Mouse (Mus musculus) midbrain, embryonic 11.5 days (tissue): ENCODE data around the gene Frmd4a. TPM values are rescaled to one million over a fixed set of nuclear protein-coding genes. Genes with fewer than 3 reads are reported as not detected.

ENCODE experiments used
- ATAC-seq: fragments of 200-750 bp; cut with Nextera tagmentation; 2 replicates; pipeline ENCODE4 v1.8.0; 2017; ENCODE audit warnings: moderate TSS enrichment, moderate library complexity; ENCODE audit not compliant: low FRiP score
- DNase-seq: peaks from one replicate; pipeline ENCODE4 v3.0.0; 2015; ENCODE audit warnings: low spot score; ENCODE audit errors: missing footprints
- H3K27ac ChIP-seq: fragments of 300-500 bp; sonication (generic); 2 replicates; pipeline ENCODE4 v1.5.1; 2014; ENCODE audit warnings: low read depth, low read length
- H3K27me3 ChIP-seq: fragments of 300-500 bp; sonication (generic); 2 replicates; pipeline ENCODE4 v1.6.1; 2014; ENCODE audit warnings: mild to moderate bottlenecking, low read length, moderate library complexity, mixed read lengths; ENCODE audit not compliant: control insufficient read depth, insufficient read depth
- H3K36me3 ChIP-seq: fragments of 300-500 bp; sonication (generic); 2 replicates; pipeline ENCODE4 v1.6.1; 2014; ENCODE audit warnings: mild to moderate bottlenecking, low read length, moderate library complexity, mixed read lengths; ENCODE audit not compliant: control insufficient read depth, insufficient read depth
- H3K4me1 ChIP-seq: fragments of 300-500 bp; sonication (generic); 2 replicates; pipeline ENCODE4 v1.6.1; 2014; ENCODE audit warnings: low read length; ENCODE audit not compliant: control insufficient read depth, insufficient read depth
- H3K4me2 ChIP-seq: fragments of 300-500 bp; sonication (generic); 2 replicates; pipeline ENCODE4 v1.6.1; 2014; ENCODE audit warnings: mild to moderate bottlenecking, moderate library complexity
- H3K4me3 ChIP-seq: fragments of 300-500 bp; sonication (generic); 2 replicates; pipeline ENCODE4 v1.5.1; 2014; ENCODE audit warnings: low read depth, low read length
- H3K9ac ChIP-seq: fragments of 300-500 bp; sonication (generic); 2 replicates; pipeline ENCODE4 v1.6.1; 2014; ENCODE audit warnings: low read length
- H3K9me3 ChIP-seq: fragments of 300-500 bp; sonication (generic); 2 replicates; pipeline ENCODE4 v1.6.1; 2016; ENCODE audit warnings: low read length; ENCODE audit not compliant: control insufficient read depth
- WGBS: fragments of 180-500 bp; shearing (Covaris S2); extraction: QIAGEN DNeasy Blood & Tissue Kit; methylation state at CpG from one replicate; pipeline ENCODE4 v1.1.7; 2014; 5-methylcytosine and 5-hydroxymethylcytosine counted together
- polyA plus RNA-seq: library from polyadenylated mRNA; unstranded; fragments of >200 nt; fragmentation: Nextera tagmentation; extraction: Ambion mirVana; gene quantifications from 2 replicates; pipeline ENCODE4 v1.2.1, GENCODE M21; 2014

The Frmd4a gene
- polyA plus RNA-seq, 1 experiment from 2014 or later = 35.2 TPM

- 42% methylated on average over 5 of the region's 5 CpGs for WGBS
- DNase-seq = peak; percentile 90
- Histone ChIP-seq H3K4me3 (no peak overlapping the region), H3K4me1 (peaks cover 19% of the 10 kb centered on the region), H3K27ac (0 out of 2 replicates have a peak overlapping the region, but pooled peaks have one; percentile 0), H3K36me3 (no peaks in the 10 kb centered on the region), H3K9me3 (no peaks in the 10 kb centered on the region), H3K4me2 (peak overlapping the region; percentile 60), H3K9ac (no peak overlapping the region), H3K27me3 (no peaks in the 10 kb centered on the region; the same call in 1 of the 2 replicates)
- 0 out of 2 replicates have a peak, but pooled peaks have one; percentile 29 for ATAC-seq
Measured at GRCm38 (mm10) chr2:4154036-4154653, 136.6 kb downstream of the Frmd4a start.

GRCm38 (mm10) chr2:4154654-4155047 is 137.1 kb downstream of the Frmd4a start:
- Histone ChIP-seq H3K4me1 (peaks cover 19% of the 10 kb centered on the region), H3K27me3 (no peaks in the 10 kb centered on the region; the same call in 1 of the 2 replicates), H3K4me2 (peak overlapping the region; percentile 60), H3K9me3 (no peaks in the 10 kb centered on the region), H3K4me3 (no peak overlapping the region), H3K27ac (no peak overlapping the region), H3K9ac (no peak overlapping the region), H3K36me3 (no peaks in the 10 kb centered on the region)
- DNase-seq (no peak), ATAC-seq (no peak)
- WGBS = 69% methylated on average over 4 of the region's 4 CpGs

- H3K9me3 ChIP-seq = no peaks in the 10 kb centered on the region
- no peak overlapping the region for H3K4me3 ChIP-seq
- no peak overlapping the region for H3K27ac ChIP-seq
- no peak overlapping the region for H3K9ac ChIP-seq
- peaks cover 19% of the 10 kb centered on the region for H3K4me1 ChIP-seq
- ATAC-seq (no peak; the same call in 1 of the 2 replicates), DNase-seq (peak; percentile 82)
- H3K36me3 ChIP-seq = no peaks in the 10 kb centered on the region
- no peaks in the 10 kb centered on the region; the same call in 1 of the 2 replicates for H3K27me3 ChIP-seq
- H3K4me2 ChIP-seq = no peak overlapping the region
Measured at GRCm38 (mm10) chr2:4155406-4155805, 137.9 kb downstream of the Frmd4a start.

- Histone ChIP-seq H3K36me3 (no peaks in the 10 kb centered on the region), H3K27ac (no peak overlapping the region), H3K4me1 (peaks cover 19% of the 10 kb centered on the region), H3K4me2 (no peak overlapping the region), H3K9me3 (no peaks in the 10 kb centered on the region), H3K27me3 (no peaks in the 10 kb centered on the region; the same call in 1 of the 2 replicates), H3K9ac (no peak overlapping the region), H3K4me3 (no peak overlapping the region)
- no peak for ATAC-seq
- no peak for DNase-seq
Measured at GRCm38 (mm10) chr2:4156511-4156910, 139.0 kb downstream of the Frmd4a start.

GRCm38 (mm10) chr2:4157396-4157795 is 139.9 kb downstream of the Frmd4a start:
- peaks cover 18% of the 10 kb centered on the region for H3K4me1 ChIP-seq
- no peak overlapping the region for H3K27ac ChIP-seq
- no peak for ATAC-seq
- no peak overlapping the region for H3K9ac ChIP-seq
- H3K36me3 ChIP-seq = no peaks in the 10 kb centered on the region
- H3K4me2 ChIP-seq = no peak overlapping the region
- H3K4me3 ChIP-seq = no peak overlapping the region
- no peak for DNase-seq
- no peaks in the 10 kb centered on the region for H3K27me3 ChIP-seq
- WGBS = 71% methylated on average over 4 of the region's 4 CpGs
- H3K9me3 ChIP-seq = no peaks in the 10 kb centered on the region

- H3K9ac ChIP-seq = no peak overlapping the region
- peaks cover 7% of the 10 kb centered on the region for H3K4me1 ChIP-seq
- 78% methylated on average over 15 of the region's 15 CpGs for WGBS
Measured at GRCm38 (mm10) chr2:4159574-4160203, 142.2 kb downstream of the Frmd4a start.

GRCm38 (mm10) chr2:4166191-4166590 is 148.7 kb downstream of the Frmd4a start:
- Histone ChIP-seq H3K9me3 (no peaks in the 10 kb centered on the region), H3K4me2 (no peak overlapping the region), H3K27ac (no peak overlapping the region), H3K36me3 (no peaks in the 10 kb centered on the region), H3K4me3 (no peak overlapping the region), H3K4me1 (no peaks in the 10 kb centered on the region), H3K9ac (no peak overlapping the region), H3K27me3 (no peaks in the 10 kb centered on the region)
- no peak for DNase-seq
- 85% methylated on average over 2 of the region's 2 CpGs for WGBS
- ATAC-seq = no peak

More at GRCm38 (mm10) chr2:4159574-4160203, 142.2 kb downstream of the Frmd4a start:
- no peak overlapping the region for H3K27ac ChIP-seq
- no peak overlapping the region for H3K4me2 ChIP-seq
- ATAC-seq (no peak), DNase-seq (no peak)
- no peak overlapping the region for H3K4me3 ChIP-seq
- no peaks in the 10 kb centered on the region for H3K27me3 ChIP-seq
- H3K36me3 ChIP-seq = no peaks in the 10 kb centered on the region
- no peaks in the 10 kb centered on the region for H3K9me3 ChIP-seq

- Histone ChIP-seq H3K27me3 (no peaks in the 10 kb centered on the region), H3K4me3 (no peak overlapping the region), H3K4me1 (no peaks in the 10 kb centered on the region), H3K36me3 (no peaks in the 10 kb centered on the region), H3K9ac (no peak overlapping the region), H3K4me2 (no peak overlapping the region), H3K27ac (no peak overlapping the region), H3K9me3 (no peaks in the 10 kb centered on the region)
- ATAC-seq (no peak), DNase-seq (no peak)
- 88% methylated on average over 6 of the region's 6 CpGs for WGBS
Measured at GRCm38 (mm10) chr2:4167131-4167530, 149.6 kb downstream of the Frmd4a start.

GRCm38 (mm10) chr2:4169726-4170125 is 152.2 kb downstream of the Frmd4a start:
- no peak for DNase-seq
- Histone ChIP-seq H3K27me3 (no peaks in the 10 kb centered on the region), H3K4me1 (no peaks in the 10 kb centered on the region), H3K4me3 (no peak overlapping the region), H3K27ac (no peak overlapping the region), H3K9me3 (no peaks in the 10 kb centered on the region), H3K36me3 (no peaks in the 10 kb centered on the region), H3K9ac (no peak overlapping the region), H3K4me2 (no peak overlapping the region)
- 77% methylated on average over 10 of the region's 10 CpGs for WGBS
- ATAC-seq = no peak
